Mouse (Mus musculus) ES-E14 (cell line): ENCODE measurements at regions not wholly inside any gene's neighbourhood (a gene's known extent, or its start where the extent isn't known, plus 50 kb on each side); places are given as distances from the start of the nearest gene placed in this dataset.

Experiments used
- DNase-seq: peaks from one replicate; pipeline ENCODE4 v3.0.0-alpha.2; 2013; ENCODE audit warnings: low read depth, low spot score
- H3K27ac ChIP-seq: 2 replicates; pipeline ENCODE4 v1.5.1; 2012; ENCODE audit warnings: low read depth, mild to moderate bottlenecking, low read length, moderate library complexity, mixed read lengths; ENCODE audit not compliant: poor library complexity, insufficient read depth, severe bottlenecking
- H3K36me3 ChIP-seq: 2 replicates; pipeline ENCODE4 v1.6.1; 2012; ENCODE audit warnings: mild to moderate bottlenecking, low read length, moderate library complexity, mixed read lengths; ENCODE audit not compliant: control insufficient read depth, poor library complexity, insufficient read depth, severe bottlenecking
- H3K4me1 ChIP-seq, 2 experiments: fragments of 150-350 bp in 1 of 2; sonication (generic) in 1 of 2; 2 replicates each; pipeline ENCODE4 v1.6.1; 2012; ENCODE audit warnings: low read length in 2 of 2, mild to moderate bottlenecking in 1 of 2, mixed read lengths in 1 of 2; ENCODE audit not compliant: control insufficient read depth in 2 of 2, insufficient read depth in 2 of 2, poor library complexity in 1 of 2
- H3K4me3 ChIP-seq, 2 experiments: fragments of 150-350 bp in 1 of 2; sonication (generic) in 1 of 2; 2 replicates each; pipeline ENCODE4 v1.5.1; 2012; ENCODE audit warnings: low read length in 2 of 2, low read depth in 1 of 2, mild to moderate bottlenecking in 1 of 2, mixed read lengths in 1 of 2; ENCODE audit not compliant: insufficient read depth in 1 of 2, poor library complexity in 1 of 2, severe bottlenecking in 1 of 2
- H3K9ac ChIP-seq: 2 replicates; pipeline ENCODE4 v1.6.1; 2012; ENCODE audit warnings: low read depth, mild to moderate bottlenecking, low read length, mixed read lengths; ENCODE audit not compliant: poor library complexity, insufficient read depth, severe bottlenecking
- H3K9me3 ChIP-seq: fragments of 150-350 bp; sonication (generic); 2 replicates; pipeline ENCODE4 v1.6.1; 2012; ENCODE audit warnings: low read depth, mild to moderate bottlenecking, low read length; ENCODE audit not compliant: control insufficient read depth, insufficient read depth
- CHD2 ChIP-seq: IDR thresholded peaks from 2 replicates; pipeline ENCODE4 v1.6.1; 2014; ENCODE audit warnings: mild to moderate bottlenecking, low read depth, low read length, inconsistent platforms
- HCFC1 ChIP-seq: IDR thresholded peaks from 2 replicates; pipeline ENCODE4 v1.6.1; 2012; ENCODE audit warnings: low read length, inconsistent platforms, borderline replicate concordance; ENCODE audit not compliant: insufficient read depth
- MAFK ChIP-seq: IDR thresholded peaks from 2 replicates; pipeline ENCODE4 v1.6.1; 2014; ENCODE audit warnings: mild to moderate bottlenecking, low read depth, low read length, inconsistent platforms; ENCODE audit not compliant: insufficient read depth
- ZC3H11A ChIP-seq: IDR thresholded peaks from 2 replicates; pipeline ENCODE4 v1.6.1; 2012; ENCODE audit warnings: low read depth, mild to moderate bottlenecking, inconsistent platforms, low read length, borderline replicate concordance
- ZNF384 ChIP-seq: IDR thresholded peaks from 2 replicates; pipeline ENCODE4 v1.6.1; 2012; ENCODE audit warnings: low read depth, low read length, inconsistent platforms
- in situ Hi-C, 2 experiments: fragments of 600-800 bp; cut with MboI; formaldehyde crosslinking; loops; one replicate each; pipeline ENCODE4 v1.15.1; 2025; ENCODE audit warnings: low sequenced_read_pairs in 2 of 2, inconsistent platforms in 1 of 2; ENCODE audit not compliant: unreplicated experiment in 2 of 2

- in situ Hi-C loops, result no loop called here
- no peak overlapping the region for H3K4me3 ChIP-seq
- H3K27ac ChIP-seq, result no peak overlapping the region
- no peaks in the 10 kb centered on the region for H3K36me3 ChIP-seq
- H3K9me3 ChIP-seq, result no peaks in the 10 kb centered on the region
- no peak overlapping the region for H3K9ac ChIP-seq
- TF ChIP-seq CHD2, result no peak
- no peak for TF ChIP-seq ZC3H11A
- TF ChIP-seq ZNF384, result no peak
- TF ChIP-seq MAFK, result no peak
- no peak for TF ChIP-seq HCFC1
- H3K4me1 ChIP-seq, result no peaks in the 10 kb centered on the region
- DNase-seq, result no peak
Observed at GRCm38 (mm10) chr3:148504928-148505327, 485.4 kb downstream of the Adgrl2 start.

GRCm38 (mm10) chr3:148503432-148503831 lies 486.9 kb downstream of the Adgrl2 start:
- Histone ChIP-seq H3K4me1 (no peaks in the 10 kb centered on the region), H3K27ac (no peak overlapping the region), H3K4me3 (no peak overlapping the region), H3K9ac (no peak overlapping the region), H3K9me3 (no peaks in the 10 kb centered on the region), H3K36me3 (no peaks in the 10 kb centered on the region)
- DNase-seq, result no peak
- in situ Hi-C loops, result no loop called here
- TF ChIP-seq ZC3H11A (no peak), MAFK (no peak), CHD2 (no peak), ZNF384 (no peak), HCFC1 (no peak)

- TF ChIP-seq CHD2 (no peak), ZNF384 (no peak), ZC3H11A (no peak), MAFK (no peak), HCFC1 (no peak)
- H3K4me1 ChIP-seq, result no peaks in the 10 kb centered on the region
- H3K9me3 ChIP-seq, result no peaks in the 10 kb centered on the region
- H3K4me3 ChIP-seq, result no peak overlapping the region
- DNase-seq, result no peak
- no peaks in the 10 kb centered on the region for H3K36me3 ChIP-seq
- H3K9ac ChIP-seq, result no peak overlapping the region
- in situ Hi-C loops, result no loop called here
- H3K27ac ChIP-seq, result no peak overlapping the region
Observed at GRCm38 (mm10) chr3:148501801-148502200, 488.6 kb downstream of the Adgrl2 start.

GRCm38 (mm10) chr3:148496672-148497071 lies 493.7 kb downstream of the Adgrl2 start:
- no peak overlapping the region for H3K27ac ChIP-seq
- in situ Hi-C loops, result no loop called here
- DNase-seq, result no peak
- H3K4me3 ChIP-seq, result no peak overlapping the region
- H3K4me1 ChIP-seq, result no peaks in the 10 kb centered on the region
- no peaks in the 10 kb centered on the region for H3K9me3 ChIP-seq
- no peak overlapping the region for H3K9ac ChIP-seq
- no peak for TF ChIP-seq ZNF384
- no peak for TF ChIP-seq MAFK
- TF ChIP-seq CHD2, result no peak
- TF ChIP-seq HCFC1, result no peak
- TF ChIP-seq ZC3H11A, result no peak
- H3K36me3 ChIP-seq, result no peaks in the 10 kb centered on the region

GRCm38 (mm10) chr3:148491287-148491686 lies 499.1 kb downstream of the Adgrl2 start:
- TF ChIP-seq HCFC1, result no peak
- no peak for TF ChIP-seq CHD2
- TF ChIP-seq ZC3H11A, result no peak
- TF ChIP-seq ZNF384, result no peak
- no peak for TF ChIP-seq MAFK
- H3K9ac ChIP-seq, result no peak overlapping the region
- no peaks in the 10 kb centered on the region for H3K36me3 ChIP-seq
- H3K4me1 ChIP-seq, result no peaks in the 10 kb centered on the region
- no peak overlapping the region for H3K27ac ChIP-seq
- no peaks in the 10 kb centered on the region for H3K9me3 ChIP-seq
- DNase-seq, result no peak
- in situ Hi-C loops, result no loop called here
- no peak overlapping the region for H3K4me3 ChIP-seq
